Mouse (Mus musculus): ENCODE results near the gene Apln.

Gene Apln

DNA sequence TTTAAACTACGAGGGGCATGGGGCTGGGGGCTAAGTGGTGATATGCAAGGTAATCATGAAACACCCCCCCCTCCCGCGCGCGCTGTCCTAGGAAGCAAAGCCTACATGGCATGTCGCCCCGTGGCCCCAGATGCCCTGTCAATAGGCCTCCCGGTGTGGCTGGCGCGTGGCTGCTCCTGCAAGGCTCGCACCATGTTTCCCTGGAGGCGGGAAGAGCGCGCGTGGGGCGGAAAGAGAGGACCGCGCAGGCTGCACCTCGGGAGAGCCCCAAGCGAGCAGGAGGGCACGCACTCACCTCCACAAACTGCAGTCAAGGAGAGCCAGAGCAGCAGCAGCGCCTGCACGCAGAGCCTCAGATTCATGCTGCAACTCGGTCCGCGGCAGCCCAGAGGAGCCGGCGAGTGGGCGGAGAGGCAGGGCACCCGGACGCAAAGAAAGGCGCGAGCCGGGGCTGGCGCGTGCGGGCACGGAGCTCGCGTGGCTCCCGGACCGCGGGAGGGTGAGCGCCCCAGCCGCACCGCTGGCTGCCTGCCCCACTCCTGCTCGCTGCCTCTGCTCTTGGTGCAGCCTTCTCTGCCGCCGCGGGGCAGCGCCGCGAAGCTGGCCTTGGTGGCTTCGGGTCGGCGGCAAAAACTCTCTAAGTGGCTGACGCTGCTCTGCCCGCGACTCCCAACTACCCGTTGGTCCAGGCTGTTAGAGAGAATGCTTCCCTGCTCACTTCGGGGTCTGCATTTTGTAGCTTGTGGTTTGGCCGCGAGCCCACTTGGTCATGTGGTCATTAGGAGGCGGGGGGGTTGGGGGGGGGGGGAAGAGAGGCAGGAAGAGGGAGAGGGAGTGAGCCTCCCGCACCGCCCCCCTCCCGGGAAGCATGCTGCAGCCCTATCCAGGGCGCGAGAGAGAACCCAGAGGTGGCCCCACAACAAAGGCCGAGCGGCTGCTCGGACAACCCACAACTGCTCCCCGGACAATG is at the start of gene Apln:
Gene Apln, minus strand, starts transcription at position 710 of the 970 bp plus-strand sequence.
- in situ Hi-C loops (cut with MboI), result no loop called here

DNA sequence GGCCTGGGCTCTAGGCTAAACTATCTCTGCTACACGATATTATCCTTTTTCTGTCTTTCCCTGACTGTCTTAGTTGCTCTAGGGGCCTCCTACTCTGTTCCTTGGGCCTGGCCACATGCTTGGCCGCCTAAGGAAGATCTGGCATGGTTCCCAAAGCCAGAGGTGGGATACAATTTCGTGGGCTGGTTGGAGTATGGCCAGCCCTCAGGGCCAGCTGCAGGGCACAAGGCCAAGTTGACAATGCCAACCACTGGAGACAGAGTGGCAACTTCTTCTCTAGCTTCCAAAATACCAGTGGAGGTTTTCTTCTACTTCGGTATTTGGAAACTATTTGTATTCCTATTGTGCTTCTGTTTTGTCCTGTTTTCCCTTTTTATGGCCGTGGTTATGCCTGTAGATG is 47.7 kb upstream of the Apln start:
- in situ Hi-C loops (cut with MboI), result no loop called here

DNA sequence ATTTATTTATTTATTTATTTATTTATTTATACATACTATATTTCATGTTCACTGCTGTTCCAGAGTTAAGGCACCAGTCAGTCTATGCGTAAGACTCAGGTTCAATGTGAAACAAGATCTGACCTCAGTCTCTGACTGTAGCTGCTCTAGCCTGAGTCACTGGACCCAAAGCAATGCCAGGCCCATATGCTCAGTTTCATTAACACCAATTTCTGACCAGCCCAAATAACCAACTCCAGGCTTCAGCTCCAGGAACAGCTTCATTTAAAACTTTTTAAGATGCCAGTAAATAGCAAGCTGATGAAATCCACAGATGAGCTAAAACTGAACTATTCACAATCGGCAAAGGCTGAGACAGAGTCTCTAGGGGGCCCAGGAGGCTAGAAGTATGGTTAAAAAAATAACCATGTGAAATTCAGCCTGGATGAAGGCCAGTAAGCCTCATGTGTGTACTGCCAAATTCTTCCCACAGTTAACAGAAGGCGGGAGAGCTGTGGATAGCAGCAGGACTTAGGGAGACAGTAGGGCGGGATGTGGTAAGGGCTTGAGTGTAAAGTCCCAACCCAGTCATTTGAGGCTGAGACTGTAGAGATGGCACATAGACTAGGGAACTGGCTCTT is 42.3 kb upstream of the Apln start:
- in situ Hi-C loops (cut with MboI), result no loop called here

DNA sequence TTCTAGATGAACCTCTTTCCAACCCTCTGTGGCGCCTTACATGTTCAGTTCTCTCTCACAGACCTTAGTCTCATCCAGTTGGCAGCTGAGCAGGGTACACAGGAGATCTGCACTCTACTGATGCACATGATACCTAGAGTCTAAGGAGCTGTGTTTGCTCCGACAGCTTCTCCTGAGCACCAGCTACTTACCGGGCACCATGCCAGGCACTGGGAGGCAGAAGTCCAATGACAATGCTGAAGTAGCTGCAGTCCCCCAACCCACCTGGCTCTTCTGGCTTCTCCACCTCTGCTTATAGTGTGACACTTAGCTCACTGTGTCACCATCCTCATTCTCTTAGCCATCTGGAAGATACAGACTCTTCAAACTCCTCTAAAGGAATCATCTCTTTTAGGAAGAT is 40.0 kb upstream of the Apln start:
- in situ Hi-C loops (cut with MboI), result no loop called here

DNA sequence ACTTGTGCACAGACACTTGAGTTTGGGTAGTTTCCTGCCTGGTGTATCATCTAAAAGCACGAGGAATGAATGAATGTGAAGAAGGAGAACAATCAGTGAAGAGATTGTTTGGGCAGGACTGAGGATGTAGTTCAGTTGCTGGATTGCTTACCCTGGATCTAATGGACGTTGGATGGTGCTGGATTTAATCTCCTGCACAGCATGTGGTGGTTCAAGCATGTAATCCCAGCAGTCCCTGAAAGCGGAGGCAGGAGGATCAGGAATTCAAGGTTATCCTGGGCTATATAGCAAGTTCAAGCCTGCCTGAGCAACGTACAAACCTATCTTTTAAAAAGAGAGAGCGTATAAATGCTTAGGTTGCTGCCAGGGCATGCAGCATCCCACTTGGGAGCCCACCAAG is 37.7 kb upstream of the Apln start:
- in situ Hi-C loops (cut with MboI), result no loop called here

DNA sequence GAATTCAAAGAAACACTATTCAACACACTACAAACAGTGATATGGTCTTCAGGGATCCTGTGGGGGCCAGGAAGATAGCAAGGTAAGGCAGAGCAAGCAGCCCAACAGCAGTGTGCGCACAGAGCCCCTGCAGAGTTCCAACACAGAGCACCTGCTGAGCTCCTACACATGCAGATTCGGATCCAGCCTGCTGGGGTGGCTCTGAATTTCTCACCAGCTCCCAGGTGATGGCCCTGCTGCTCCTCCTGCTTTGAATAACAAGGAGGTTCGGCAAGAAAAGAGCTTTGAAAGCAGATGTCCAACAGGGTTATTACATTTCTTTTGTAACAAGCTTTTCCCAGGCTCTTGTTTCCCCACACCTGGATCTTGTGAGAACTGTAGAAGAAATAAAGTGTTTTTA is 37.3 kb upstream of the Apln start:
- in situ Hi-C loops (cut with MboI), result no loop called here

DNA sequence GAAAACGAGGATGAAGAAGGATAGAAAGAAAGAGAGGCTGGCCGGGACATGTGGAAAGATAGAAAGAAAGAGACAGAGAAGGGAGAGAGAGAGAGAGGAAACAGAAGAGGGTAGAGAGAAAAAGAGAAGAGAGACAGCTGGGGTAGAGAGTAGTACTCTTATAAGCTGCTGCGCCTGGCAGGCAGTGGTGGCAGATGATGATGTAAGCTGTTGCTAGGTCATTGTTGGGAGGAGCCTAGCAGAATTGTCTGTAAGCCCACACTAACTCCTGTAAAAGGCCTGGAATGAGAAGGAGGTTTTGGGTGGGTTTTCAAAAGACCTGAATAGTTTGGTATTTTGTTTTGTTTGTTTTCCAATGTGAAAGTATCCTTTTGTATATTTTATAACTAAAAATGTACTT is 32.2 kb upstream of the Apln start:
- in situ Hi-C loops (cut with MboI), result no loop called here

DNA sequence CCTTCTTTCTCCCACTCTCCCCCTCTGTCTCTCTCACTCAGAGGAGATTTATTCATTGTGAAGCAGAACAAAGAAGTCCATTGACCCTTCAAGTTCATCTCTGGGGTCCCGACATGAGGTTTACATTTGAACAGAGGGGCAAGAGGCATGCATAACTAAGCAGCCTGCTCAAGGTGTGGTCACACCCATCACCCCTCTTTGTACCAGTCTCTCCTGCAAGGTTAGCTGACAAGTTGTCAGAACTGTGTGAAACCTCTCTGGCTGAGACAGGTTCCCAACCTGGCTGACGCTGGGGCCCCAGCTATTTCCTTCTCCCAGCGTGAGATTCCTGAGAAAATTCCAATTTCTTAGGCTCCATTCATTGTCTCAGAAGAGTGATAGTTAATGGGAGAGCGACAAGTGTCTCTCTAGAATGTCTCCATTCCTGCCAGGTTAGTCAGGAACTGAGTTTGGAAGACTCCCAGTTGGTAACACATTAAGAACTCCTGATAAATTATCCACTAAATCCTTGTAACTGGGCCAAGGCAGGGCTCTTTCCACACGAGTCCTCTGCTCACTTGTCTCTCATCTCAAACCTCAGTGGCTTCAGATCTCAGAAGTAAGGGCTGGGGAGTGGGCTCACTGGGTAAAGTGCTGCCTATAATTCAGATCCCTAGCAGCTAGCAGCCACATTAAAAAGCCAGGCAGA is 29.7 kb upstream of the Apln start:
- in situ Hi-C loops (cut with MboI), result no loop called here

DNA sequence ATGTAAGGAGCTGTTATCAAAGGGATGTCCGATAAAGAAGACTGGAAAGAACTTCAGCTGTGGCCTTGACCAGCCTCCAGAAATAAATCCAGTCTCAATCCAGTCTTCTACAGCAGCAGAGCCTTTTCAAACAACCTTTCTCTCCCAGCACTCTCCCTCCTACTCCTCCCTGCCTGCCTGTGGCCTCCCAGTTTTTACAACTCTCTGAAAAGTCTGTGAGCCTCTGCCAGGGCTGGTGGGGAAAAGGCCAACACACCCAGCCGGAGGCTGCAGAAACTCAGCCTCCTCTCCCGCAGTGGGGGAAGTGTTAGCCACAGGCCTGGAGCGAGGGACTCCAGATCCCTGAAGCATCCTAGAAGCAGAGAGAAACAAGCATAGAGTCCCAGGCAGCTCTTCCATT is 27.8 kb upstream of the Apln start:
- in situ Hi-C loops (cut with MboI), result no loop called here

DNA sequence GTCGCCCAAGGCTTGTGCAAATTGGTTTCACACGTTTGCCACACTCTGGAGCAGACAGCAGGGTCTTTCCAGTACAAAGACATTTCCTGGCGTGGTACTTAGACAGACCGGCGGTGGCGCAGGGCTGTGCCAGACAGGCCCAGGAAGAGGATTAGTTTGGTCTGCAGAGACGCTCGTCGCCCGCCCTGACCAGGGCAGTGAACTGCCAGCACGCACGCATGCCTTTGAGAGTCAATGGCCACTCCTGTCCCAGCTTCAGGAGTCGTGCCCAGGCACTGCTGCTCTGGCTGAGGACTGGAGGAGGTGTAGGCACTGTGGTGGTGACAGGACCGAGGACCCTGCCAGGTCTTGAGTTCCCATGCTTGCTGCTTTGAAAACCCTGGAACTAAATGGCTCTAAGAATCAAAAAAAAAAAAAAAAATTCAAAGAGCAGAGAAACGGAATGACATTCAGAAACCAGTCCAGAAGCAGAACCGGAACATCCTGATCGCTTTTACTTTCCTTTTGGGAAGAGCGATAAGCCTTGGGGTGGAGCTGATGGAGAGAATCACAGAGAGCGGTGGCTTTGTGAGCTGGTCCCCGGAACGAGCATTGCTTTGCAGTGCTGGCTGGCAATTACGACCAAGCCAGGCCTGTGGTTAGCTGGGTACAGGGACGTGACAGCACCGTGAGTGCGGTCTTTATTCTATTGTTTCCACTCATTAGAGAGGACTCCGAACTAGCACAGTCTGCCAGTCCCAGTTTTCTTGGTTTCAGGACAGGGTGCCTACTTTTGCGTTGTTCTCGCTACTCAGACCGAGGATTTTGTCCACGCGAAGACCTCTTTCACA is 19.7 kb upstream of the Apln start:
- in situ Hi-C loops (cut with MboI), result no loop called here

DNA sequence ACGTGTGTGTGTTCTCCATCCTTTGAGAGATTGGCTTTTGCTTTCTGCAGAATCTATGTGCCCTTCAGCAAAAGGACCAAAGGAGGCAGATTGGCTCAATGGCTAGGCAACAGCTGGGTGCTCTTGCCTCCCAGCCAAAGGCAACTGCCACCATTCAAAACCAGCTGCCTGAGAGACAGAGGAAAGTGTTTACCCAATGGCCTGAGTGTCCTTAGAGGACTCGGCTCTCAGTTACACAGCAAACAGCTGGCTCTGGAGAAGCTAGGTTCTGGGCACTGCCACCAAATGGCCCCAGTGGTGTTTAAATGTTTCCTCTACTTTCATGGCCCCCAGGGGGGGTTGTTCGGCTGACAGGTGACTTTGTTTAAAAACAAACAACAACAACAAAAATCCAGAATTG is 19.1 kb upstream of the Apln start:
- in situ Hi-C loops (cut with MboI), result no loop called here

DNA sequence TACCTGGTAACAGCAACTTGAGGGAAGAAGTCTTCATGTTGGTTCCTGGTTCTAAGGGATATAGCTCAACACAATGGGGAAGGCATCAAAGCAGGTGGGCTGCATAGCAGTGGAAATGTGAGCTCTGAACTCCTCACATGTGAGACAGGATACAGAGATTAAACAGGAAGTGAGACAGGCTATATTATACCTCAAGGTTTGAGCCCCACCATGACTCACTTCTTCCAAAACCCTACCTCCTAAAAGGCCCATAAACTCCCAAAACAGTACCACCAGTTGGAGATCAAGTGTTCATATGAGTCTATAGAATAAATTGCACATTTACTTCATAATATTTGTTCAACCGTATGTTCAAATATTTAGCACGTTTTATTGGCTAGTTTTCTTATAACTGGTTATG is 11.7 kb upstream of the Apln start:
- in situ Hi-C loops (cut with MboI), result no loop called here

DNA sequence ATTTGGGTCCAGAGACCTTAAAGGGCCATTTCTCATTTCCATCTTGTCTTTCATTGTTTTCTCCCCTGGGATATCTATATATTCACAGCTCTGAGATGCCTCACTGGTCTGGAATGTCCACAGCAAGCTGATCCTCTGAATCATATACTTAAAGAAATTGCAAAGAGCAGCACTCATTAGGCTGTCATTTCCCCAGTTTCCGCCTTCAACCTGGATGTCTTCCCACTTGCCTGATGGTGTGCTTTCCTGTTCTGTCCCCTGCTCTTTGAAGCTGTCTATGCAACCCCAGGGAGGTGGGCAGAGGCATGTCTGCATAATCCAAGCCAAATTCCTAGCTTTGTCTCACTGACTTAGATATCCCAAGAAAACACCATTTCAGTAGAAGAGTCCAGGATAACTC is 9.6 kb upstream of the Apln start:
- in situ Hi-C loops (cut with MboI), result no loop called here

DNA sequence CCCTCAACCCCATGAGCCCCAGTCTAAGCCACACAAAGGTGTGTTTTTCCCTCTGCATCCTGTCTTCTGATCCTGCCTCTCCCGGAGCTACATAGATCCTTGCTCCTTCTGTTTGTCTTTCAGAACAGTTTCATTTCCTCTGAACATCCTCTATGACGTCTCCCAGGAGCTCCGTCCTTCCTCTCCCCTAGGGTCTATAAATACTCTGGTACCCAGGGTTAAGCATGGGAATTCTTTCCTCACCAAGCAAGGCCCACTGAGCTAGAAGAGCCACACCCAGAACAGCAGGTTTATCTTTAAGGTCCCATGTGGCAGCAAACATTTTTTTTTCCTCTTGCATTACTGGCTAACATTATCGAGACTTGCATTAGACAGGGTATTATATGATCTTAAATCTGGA is 8.1 kb upstream of the Apln start:
- in situ Hi-C loops (cut with MboI), result no loop called here

DNA sequence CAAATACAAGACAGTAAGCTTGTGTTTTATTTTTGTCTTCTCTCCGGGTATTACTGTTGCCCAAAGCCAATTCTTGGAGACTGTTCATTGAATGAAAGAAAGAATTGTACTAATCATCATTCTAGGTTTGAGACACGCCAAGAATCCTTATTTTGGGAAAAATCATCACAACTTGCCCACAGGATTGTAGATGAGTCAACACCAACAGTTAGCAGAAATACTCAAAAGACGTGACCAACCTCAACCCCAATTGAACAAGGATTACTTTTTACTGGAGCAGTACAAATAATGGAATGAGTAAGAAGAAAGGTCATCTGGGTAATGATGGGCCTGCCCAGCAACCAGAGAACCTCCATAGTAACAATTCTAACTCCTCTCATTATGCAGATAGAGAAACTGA is 5.7 kb upstream of the Apln start:
- in situ Hi-C loops (cut with MboI), result no loop called here

DNA sequence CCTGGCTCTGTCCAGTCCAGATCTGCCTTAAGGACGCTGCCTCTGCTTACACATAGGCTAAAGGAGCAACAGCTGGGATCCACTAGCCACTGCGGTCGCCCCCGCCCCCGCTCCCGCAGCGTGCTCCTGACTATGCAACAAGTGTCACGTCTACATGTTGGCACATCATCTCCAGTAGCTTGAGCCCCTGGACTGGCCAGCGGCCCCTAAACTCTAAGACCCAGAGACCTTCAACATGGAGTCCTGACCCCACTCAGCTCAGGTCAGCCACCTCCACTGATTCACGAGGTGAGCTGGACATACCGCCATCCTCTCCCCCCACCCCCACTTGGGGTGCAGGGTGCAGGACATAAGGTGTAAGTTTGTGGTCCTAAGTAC is 898 bp downstream of the Apln start:
- in situ Hi-C loops (cut with MboI), result no loop called here

DNA sequence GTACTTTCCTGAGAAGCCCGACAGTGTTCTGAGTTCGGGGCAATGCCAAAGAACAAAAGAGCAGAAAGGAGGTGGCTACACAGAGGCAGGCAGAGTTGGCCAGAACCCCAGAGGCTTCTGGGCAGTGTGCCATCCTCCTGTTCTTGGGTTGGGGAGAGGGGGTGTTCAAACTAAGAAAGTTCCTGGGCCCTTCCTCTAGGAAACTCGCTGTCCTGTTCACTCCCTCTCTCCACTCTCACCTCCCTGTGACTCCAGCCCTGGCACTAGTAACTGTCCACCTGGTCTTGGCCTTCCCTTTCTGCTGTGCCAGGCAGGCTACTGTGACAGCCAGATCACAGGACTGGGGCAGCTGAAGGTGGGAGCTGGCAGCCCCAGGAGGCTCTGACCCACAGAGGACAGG is 1.6 kb downstream of the Apln start:
- in situ Hi-C loops (cut with MboI), result no loop called here

DNA sequence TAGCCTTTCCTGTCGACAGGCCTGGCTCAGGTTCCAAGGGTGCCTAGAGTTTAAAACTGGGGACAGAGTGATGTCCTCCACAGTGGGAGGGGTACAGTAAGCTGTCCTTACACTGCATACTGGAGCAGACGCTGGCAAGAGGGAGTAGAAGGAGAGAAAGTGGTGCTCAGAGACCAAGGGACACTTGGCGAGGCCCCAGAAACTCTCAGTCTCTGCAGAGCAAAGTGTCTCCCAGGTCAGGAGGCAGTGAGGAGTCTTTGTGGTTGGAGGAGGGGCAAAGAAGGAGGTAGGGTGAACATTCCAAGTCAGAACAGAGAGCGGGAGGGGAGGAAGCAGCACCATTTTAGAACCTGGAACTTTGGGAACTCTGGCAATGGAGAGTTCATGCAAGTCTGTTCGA is 2.8 kb downstream of the Apln start:
- in situ Hi-C loops (cut with MboI), result no loop called here

DNA sequence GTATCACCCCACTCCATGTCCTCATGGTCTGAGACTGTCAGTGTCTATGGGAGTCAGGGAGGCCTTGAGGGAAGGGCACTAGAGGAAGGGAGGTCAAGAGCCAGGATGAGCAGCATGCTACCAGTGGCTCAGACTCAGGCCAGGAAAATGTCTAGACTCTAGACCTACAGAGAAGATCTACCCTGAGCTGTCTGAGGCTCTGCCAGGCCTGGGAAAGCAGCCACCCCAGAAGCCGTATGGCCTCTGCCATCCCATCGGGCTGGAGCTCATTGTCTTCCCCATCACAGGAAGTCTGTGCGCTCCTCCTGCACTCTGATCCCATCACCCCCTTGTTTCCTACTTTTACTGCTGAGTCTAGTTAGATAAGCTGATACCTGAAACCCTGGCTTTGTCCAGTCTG is 4.1 kb downstream of the Apln start:
- in situ Hi-C loops (cut with MboI), result no loop called here

DNA sequence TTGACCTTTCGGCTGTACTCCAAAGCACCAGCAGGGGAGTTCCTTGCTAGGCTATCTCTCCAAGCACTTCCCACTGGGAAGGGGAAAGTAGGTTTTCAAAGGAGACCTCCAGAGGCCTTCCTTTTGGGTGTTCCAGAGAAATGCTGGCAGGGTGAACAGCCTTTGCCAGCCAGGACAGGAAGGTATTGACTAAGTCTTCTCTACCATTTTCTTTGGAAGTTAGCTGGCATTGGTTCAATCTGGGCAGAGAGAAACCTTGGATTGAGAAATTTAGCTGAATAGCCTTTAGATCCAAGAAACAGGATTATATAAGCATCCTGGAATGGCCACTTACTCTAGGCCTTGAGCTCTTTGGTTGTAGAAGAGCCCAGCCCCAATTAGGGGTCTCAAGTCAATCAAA is 11.8 kb downstream of the Apln start:
- in situ Hi-C loops (cut with MboI), result no loop called here

DNA sequence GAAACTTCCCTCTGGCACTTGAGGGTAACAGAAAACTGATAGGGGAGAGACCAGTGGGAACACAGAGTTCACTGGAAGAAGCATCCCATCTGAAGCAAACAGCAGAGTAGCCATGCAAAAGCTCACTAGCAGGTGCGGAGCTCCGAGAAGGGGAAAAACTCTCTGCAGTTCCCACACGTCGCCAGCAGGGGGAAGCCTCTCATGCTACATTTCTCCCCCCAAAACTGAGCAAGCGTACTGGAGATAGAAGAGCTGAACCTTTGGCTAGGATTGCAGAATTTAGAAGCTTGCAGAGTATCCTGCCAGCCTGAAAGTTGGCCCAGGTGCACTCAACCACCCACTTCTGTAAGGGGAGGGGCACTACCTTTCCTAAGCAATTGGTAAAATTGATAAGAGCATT is 14.7 kb downstream of the Apln start:
- in situ Hi-C loops (cut with MboI), result no loop called here

DNA sequence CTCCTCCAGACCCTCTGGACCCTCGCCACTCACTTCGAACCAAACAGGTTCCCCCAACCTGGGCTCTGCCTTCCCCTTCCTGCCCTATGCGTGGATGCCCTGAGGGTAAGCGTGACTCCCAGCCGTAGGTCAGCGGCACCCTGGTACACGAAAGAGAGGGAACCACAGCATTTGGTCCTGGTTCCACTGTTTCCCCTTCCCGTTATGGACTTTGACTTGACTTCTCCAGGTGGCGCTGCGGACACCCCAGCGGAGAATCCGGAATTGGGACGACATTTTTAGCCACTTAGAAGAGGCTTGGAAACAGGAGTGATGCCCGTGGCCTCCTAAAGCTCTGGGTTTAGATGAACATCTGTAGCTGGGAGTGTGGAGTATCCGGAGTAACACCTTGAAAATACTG is 15.3 kb downstream of the Apln start:
- in situ Hi-C loops (cut with MboI), result no loop called here
